Mouse (Mus musculus): ENCODE data around the gene Pom121.

Gene Pom121

GRCm38 (mm10) chr5:135394004-135394823, at the start of gene Pom121:
TSS of gene Pom121 (minus strand) at chr5:135394546.
- DNase-seq (ENCODE audit: low spot score in 2 of 2): peak; percentile 56 to 67

GRCm38 (mm10) chr5:135442430-135442829, 48.1 kb upstream of the Pom121 start:
- DNase-seq (ENCODE audit: low spot score in 2 of 2): no peak

- DNase-seq (ENCODE audit: low spot score in 2 of 2): no peak
Observed at GRCm38 (mm10) chr5:135435039-135435438, 40.7 kb upstream of the Pom121 start.

GRCm38 (mm10) chr5:135433861-135434260, 39.5 kb upstream of the Pom121 start:
- no peak for DNase-seq (ENCODE audit: low spot score in 2 of 2)

GRCm38 (mm10) chr5:135431111-135431510, 36.8 kb upstream of the Pom121 start:
- no peak for DNase-seq (ENCODE audit: low spot score in 2 of 2)

GRCm38 (mm10) chr5:135428786-135429185, 34.4 kb upstream of the Pom121 start:
- DNase-seq (ENCODE audit: low spot score in 2 of 2): no peak

- DNase-seq (ENCODE audit: low spot score in 2 of 2): no peak
Observed at GRCm38 (mm10) chr5:135410266-135410665, 15.9 kb upstream of the Pom121 start.

GRCm38 (mm10) chr5:135408114-135408513, 13.8 kb upstream of the Pom121 start:
- no peak for DNase-seq (ENCODE audit: low spot score in 2 of 2)

GRCm38 (mm10) chr5:135405437-135405836, 11.1 kb upstream of the Pom121 start:
- DNase-seq (ENCODE audit: low spot score in 2 of 2): no peak

GRCm38 (mm10) chr5:135404623-135405022, 10.3 kb upstream of the Pom121 start:
- peak; percentile 30 to 34 for DNase-seq (ENCODE audit: low spot score in 2 of 2)

GRCm38 (mm10) chr5:135400244-135400643, 5.9 kb upstream of the Pom121 start:
- DNase-seq (ENCODE audit: low spot score in 2 of 2): peak; percentile 70 to 80

- no peak for DNase-seq (ENCODE audit: low spot score in 2 of 2)
Observed at GRCm38 (mm10) chr5:135399382-135399781, 5.0 kb upstream of the Pom121 start.

- no peak for DNase-seq (ENCODE audit: low spot score in 2 of 2)
Observed at GRCm38 (mm10) chr5:135395826-135396225, 1.5 kb upstream of the Pom121 start.

- no peak for DNase-seq (ENCODE audit: low spot score in 2 of 2)
Observed at GRCm38 (mm10) chr5:135383771-135384170, 10.6 kb downstream of the Pom121 start.

- no peak for DNase-seq (ENCODE audit: low spot score in 2 of 2)
Observed at GRCm38 (mm10) chr5:135382746-135383145, 11.6 kb downstream of the Pom121 start.

GRCm38 (mm10) chr5:135381356-135381925, 12.9 kb downstream of the Pom121 start:
- DNase-seq (ENCODE audit: low spot score in 2 of 2): no peak

GRCm38 (mm10) chr5:135380681-135381080, 13.7 kb downstream of the Pom121 start:
- DNase-seq (ENCODE audit: low spot score in 2 of 2): no peak

- no peak for DNase-seq (ENCODE audit: low spot score in 2 of 2)
Observed at GRCm38 (mm10) chr5:135376341-135376740, 18.0 kb downstream of the Pom121 start.

- no peak for DNase-seq (ENCODE audit: low spot score in 2 of 2)
Observed at GRCm38 (mm10) chr5:135375167-135375566, 19.2 kb downstream of the Pom121 start.

- no peak for DNase-seq (ENCODE audit: low spot score in 2 of 2)
Observed at GRCm38 (mm10) chr5:135373601-135374000, 20.7 kb downstream of the Pom121 start.

GRCm38 (mm10) chr5:135371195-135371594, 23.2 kb downstream of the Pom121 start:
- no peak for DNase-seq (ENCODE audit: low spot score in 2 of 2)

GRCm38 (mm10) chr5:135369787-135370654, 24.3 kb downstream of the Pom121 start, which contains the start of gene Nsun5:
TSS of gene Nsun5 (plus strand) at chr5:135369953.
- DNase-seq (ENCODE audit: low spot score in 2 of 2): peak; percentile 95 to 96
